Mouse (Mus musculus): ENCODE results near the gene Tmem132c. TPM values are rescaled to one million over a fixed set of nuclear protein-coding genes. Genes with fewer than 3 reads are reported as not detected.
A peak's percentile ranks its signal among the peaks of the same experiment; 100 is the strongest.

The Tmem132c gene
- polyA plus RNA-seq, 1 experiment = 0.84 TPM

- no peak for DNase-seq (ENCODE audit: low read depth in 1 of 2, low spot score in 2 of 2)
- Histone ChIP-seq H3K4me1 (ENCODE audit: control insufficient read depth, insufficient read depth, insufficient read length) (no peaks in the 10 kb centered on the region), H3K36me3 (ENCODE audit: control insufficient read depth, insufficient read depth, low read length) (no peaks in the 10 kb centered on the region), H3K27me3 (ENCODE audit: control insufficient read depth, insufficient read depth, low read length) (no peaks in the 10 kb centered on the region), H3K4me3 (ENCODE audit: extremely low read depth, insufficient read depth, insufficient read length) (no peak overlapping the region), H3K27ac (ENCODE audit: insufficient read depth, low read length) (no peak overlapping the region)
- TF ChIP-seq POLR2A (IDR thresholded peaks at IDR 0.05; ENCODE audit: low read depth, low read length) (no peak), CTCF (IDR thresholded peaks at IDR 0.05; ENCODE audit: extremely low read depth, insufficient read depth, insufficient read length, insufficient replicate concordance) (no peak)
- 82% methylated on average over 3 of the region's 3 CpGs for WGBS
Observed at GRCm38 (mm10) chr5:127561086-127561485, 319.5 kb downstream of the Tmem132c start.

- 84% methylated on average over 6 of the region's 6 CpGs for WGBS
- TF ChIP-seq CTCF (IDR thresholded peaks at IDR 0.05; ENCODE audit: extremely low read depth, insufficient read depth, insufficient read length, insufficient replicate concordance) (no peak), POLR2A (IDR thresholded peaks at IDR 0.05; ENCODE audit: low read depth, low read length) (no peak)
- Histone ChIP-seq H3K36me3 (ENCODE audit: control insufficient read depth, insufficient read depth, low read length) (no peaks in the 10 kb centered on the region), H3K27ac (ENCODE audit: insufficient read depth, low read length) (no peak overlapping the region), H3K4me1 (ENCODE audit: control insufficient read depth, insufficient read depth, insufficient read length) (no peaks in the 10 kb centered on the region), H3K4me3 (ENCODE audit: extremely low read depth, insufficient read depth, insufficient read length) (no peak overlapping the region), H3K27me3 (ENCODE audit: control insufficient read depth, insufficient read depth, low read length) (no peaks in the 10 kb centered on the region)
- no peak for DNase-seq (ENCODE audit: low read depth in 1 of 2, low spot score in 2 of 2)
Observed at GRCm38 (mm10) chr5:127567165-127567741, 325.6 kb downstream of the Tmem132c start.

- Histone ChIP-seq H3K36me3 (ENCODE audit: control insufficient read depth, insufficient read depth, low read length) (no peaks in the 10 kb centered on the region), H3K27me3 (ENCODE audit: control insufficient read depth, insufficient read depth, low read length) (no peaks in the 10 kb centered on the region), H3K27ac (ENCODE audit: insufficient read depth, low read length) (no peak overlapping the region), H3K4me3 (ENCODE audit: extremely low read depth, insufficient read depth, insufficient read length) (no peak overlapping the region), H3K4me1 (ENCODE audit: control insufficient read depth, insufficient read depth, insufficient read length) (no peaks in the 10 kb centered on the region)
- no peak for TF ChIP-seq POLR2A (IDR thresholded peaks at IDR 0.05; ENCODE audit: low read depth, low read length)
- peak; percentile 8; the same call in 1 of the 2 replicates for TF ChIP-seq CTCF (IDR thresholded peaks at IDR 0.05; ENCODE audit: extremely low read depth, insufficient read depth, insufficient read length, insufficient replicate concordance)
- 52% methylated on average over 8 of the region's 8 CpGs for WGBS
- no peak for DNase-seq (ENCODE audit: low read depth in 1 of 2, low spot score in 2 of 2)
Observed at GRCm38 (mm10) chr5:127577419-127577818, 335.8 kb downstream of the Tmem132c start.

GRCm38 (mm10) chr5:127583658-127584057 lies 342.1 kb downstream of the Tmem132c start:
- no peak for TF ChIP-seq POLR2A (IDR thresholded peaks at IDR 0.05; ENCODE audit: low read depth, low read length)
- no peak for TF ChIP-seq CTCF (IDR thresholded peaks at IDR 0.05; ENCODE audit: extremely low read depth, insufficient read depth, insufficient read length, insufficient replicate concordance)

GRCm38 (mm10) chr5:127587854-127588253 lies 346.2 kb downstream of the Tmem132c start:
- H3K27ac ChIP-seq (ENCODE audit: insufficient read depth, low read length) = no peak overlapping the region
- 61% methylated on average over 6 of the region's 6 CpGs for WGBS
- TF ChIP-seq CTCF (IDR thresholded peaks at IDR 0.05; ENCODE audit: extremely low read depth, insufficient read depth, insufficient read length, insufficient replicate concordance) = no peak
- TF ChIP-seq POLR2A (IDR thresholded peaks at IDR 0.05; ENCODE audit: low read depth, low read length) = no peak
- H3K36me3 ChIP-seq (ENCODE audit: control insufficient read depth, insufficient read depth, low read length) = peaks cover 9% of the 10 kb centered on the region
- H3K27me3 ChIP-seq (ENCODE audit: control insufficient read depth, insufficient read depth, low read length) = no peaks in the 10 kb centered on the region
- H3K4me3 ChIP-seq (ENCODE audit: extremely low read depth, insufficient read depth, insufficient read length) = no peak overlapping the region
- H3K4me1 ChIP-seq (ENCODE audit: control insufficient read depth, insufficient read depth, insufficient read length) = no peaks in the 10 kb centered on the region
- DNase-seq (ENCODE audit: low read depth in 1 of 2, low spot score in 2 of 2) = peak in 1 of 2 experiments; percentile 12

More at GRCm38 (mm10) chr5:127583658-127584057, 342.1 kb downstream of the Tmem132c start:
- H3K36me3 ChIP-seq (ENCODE audit: control insufficient read depth, insufficient read depth, low read length) = no peaks in the 10 kb centered on the region
- no peak for DNase-seq (ENCODE audit: low read depth in 1 of 2, low spot score in 2 of 2)
- H3K27ac ChIP-seq (ENCODE audit: insufficient read depth, low read length) = no peak overlapping the region
- no peaks in the 10 kb centered on the region for H3K4me1 ChIP-seq (ENCODE audit: control insufficient read depth, insufficient read depth, insufficient read length)
- no peaks in the 10 kb centered on the region for H3K27me3 ChIP-seq (ENCODE audit: control insufficient read depth, insufficient read depth, low read length)
- H3K4me3 ChIP-seq (ENCODE audit: extremely low read depth, insufficient read depth, insufficient read length) = no peak overlapping the region
- 81% methylated on average over 8 of the region's 8 CpGs for WGBS

- H3K27me3 ChIP-seq (ENCODE audit: control insufficient read depth, insufficient read depth, low read length) = no peaks in the 10 kb centered on the region
- H3K36me3 ChIP-seq (ENCODE audit: control insufficient read depth, insufficient read depth, low read length) = peaks cover 44% of the 10 kb centered on the region
Observed at GRCm38 (mm10) chr5:127592406-127592805, 350.8 kb downstream of the Tmem132c start.

GRCm38 (mm10) chr5:127592854-127593253 lies 351.2 kb downstream of the Tmem132c start:
- 83% methylated on average over 6 of the region's 6 CpGs for WGBS
- TF ChIP-seq POLR2A (IDR thresholded peaks at IDR 0.05; ENCODE audit: low read depth, low read length) (no peak), CTCF (IDR thresholded peaks at IDR 0.05; ENCODE audit: extremely low read depth, insufficient read depth, insufficient read length, insufficient replicate concordance) (no peak)
- H3K27me3 ChIP-seq (ENCODE audit: control insufficient read depth, insufficient read depth, low read length) = no peaks in the 10 kb centered on the region
- no peak overlapping the region for H3K4me3 ChIP-seq (ENCODE audit: extremely low read depth, insufficient read depth, insufficient read length)
- DNase-seq (ENCODE audit: low read depth in 1 of 2, low spot score in 2 of 2) = no peak
- no peak overlapping the region for H3K27ac ChIP-seq (ENCODE audit: insufficient read depth, low read length)
- H3K4me1 ChIP-seq (ENCODE audit: control insufficient read depth, insufficient read depth, insufficient read length) = no peaks in the 10 kb centered on the region
- peaks cover 47% of the 10 kb centered on the region for H3K36me3 ChIP-seq (ENCODE audit: control insufficient read depth, insufficient read depth, low read length)

More at GRCm38 (mm10) chr5:127592406-127592805, 350.8 kb downstream of the Tmem132c start:
- TF ChIP-seq POLR2A (IDR thresholded peaks at IDR 0.05; ENCODE audit: low read depth, low read length) (no peak), CTCF (IDR thresholded peaks at IDR 0.05; ENCODE audit: extremely low read depth, insufficient read depth, insufficient read length, insufficient replicate concordance) (no peak)
- no peak overlapping the region for H3K27ac ChIP-seq (ENCODE audit: insufficient read depth, low read length)
- H3K4me1 ChIP-seq (ENCODE audit: control insufficient read depth, insufficient read depth, insufficient read length) = no peaks in the 10 kb centered on the region
- no peak overlapping the region for H3K4me3 ChIP-seq (ENCODE audit: extremely low read depth, insufficient read depth, insufficient read length)
- DNase-seq (ENCODE audit: low read depth in 1 of 2, low spot score in 2 of 2) = no peak
- WGBS = 75% methylated on average over 5 of the region's 5 CpGs
